Mouse (Mus musculus): Measurements from ENCODE around the gene B4galt5. TPM values are rescaled to one million over a fixed set of nuclear protein-coding genes. Genes with fewer than 3 reads are reported as not detected.

Gene B4galt5
- polyA plus RNA-seq, 2 experiments from 2014 or later, result 6.3 to 9.4 TPM

- no peak for ATAC-seq
Measured at GRCm38 (mm10) chr2:167302641-167303040, 46.3 kb downstream of the B4galt5 start.

GRCm38 (mm10) chr2:167302031-167302430 lies 47.0 kb downstream of the B4galt5 start:
- ATAC-seq, result no peak

- ATAC-seq, result no peak
Measured at GRCm38 (mm10) chr2:167301601-167302000, 47.4 kb downstream of the B4galt5 start.

- ATAC-seq, result no peak
Measured at GRCm38 (mm10) chr2:167300943-167301497, 48.0 kb downstream of the B4galt5 start.

- no peak for ATAC-seq
Measured at GRCm38 (mm10) chr2:167299861-167300667, 48.9 kb downstream of the B4galt5 start.

GRCm38 (mm10) chr2:167298729-167299705 lies 50.0 kb downstream of the B4galt5 start:
- ATAC-seq, result no peak

GRCm38 (mm10) chr2:167297985-167298384 lies 51.0 kb downstream of the B4galt5 start:
- ATAC-seq, result no peak

GRCm38 (mm10) chr2:167294926-167295325 lies 54.1 kb downstream of the B4galt5 start:
- ATAC-seq, result no peak

GRCm38 (mm10) chr2:167294216-167294615 lies 54.8 kb downstream of the B4galt5 start:
- ATAC-seq, result no peak

- no peak for ATAC-seq
Measured at GRCm38 (mm10) chr2:167293289-167294085, 55.5 kb downstream of the B4galt5 start.

GRCm38 (mm10) chr2:167292854-167293253 lies 56.1 kb downstream of the B4galt5 start:
- ATAC-seq, result no peak

- no peak for ATAC-seq
Measured at GRCm38 (mm10) chr2:167292151-167292591, 56.8 kb downstream of the B4galt5 start.

GRCm38 (mm10) chr2:167291656-167292055 lies 57.3 kb downstream of the B4galt5 start:
- ATAC-seq, result no peak

GRCm38 (mm10) chr2:167281461-167281860 lies 67.5 kb downstream of the B4galt5 start:
- no peak for ATAC-seq

- no peak for ATAC-seq
Measured at GRCm38 (mm10) chr2:167280986-167281310, 68.0 kb downstream of the B4galt5 start.

- peak; percentile 47 for ATAC-seq
Measured at GRCm38 (mm10) chr2:167280090-167280985, 68.6 kb downstream of the B4galt5 start.

GRCm38 (mm10) chr2:167278751-167279526 lies 70.0 kb downstream of the B4galt5 start:
- no peak for ATAC-seq

- no peak for ATAC-seq
Measured at GRCm38 (mm10) chr2:167278011-167278410, 71.0 kb downstream of the B4galt5 start.

GRCm38 (mm10) chr2:167277026-167277425 lies 72.0 kb downstream of the B4galt5 start:
- ATAC-seq, result no peak

- no peak for ATAC-seq
Measured at GRCm38 (mm10) chr2:167275856-167276255, 73.1 kb downstream of the B4galt5 start.

Data from CD4-positive, CD25-positive, alpha-beta regulatory T cell, adult 4 months (primary cell).